Mouse (Mus musculus): ENCODE measurements at regions not wholly inside any gene's neighbourhood (a gene's known extent, or its start where the extent isn't known, plus 50 kb on each side); places are given as distances from the start of the nearest gene placed in this dataset.

- TF ChIP-seq CTCF (IDR thresholded peaks at IDR 0.05; ENCODE audit: control insufficient read depth, insufficient read depth, low read length), result no peak
- no peak for TF ChIP-seq POLR2A (IDR thresholded peaks at IDR 0.05; ENCODE audit: borderline replicate concordance, control insufficient read depth, low read depth, low read length)
These were observed 162.2 kb upstream of the Jmjd1c start for GRCm38 (mm10) chr10:66933689-66934088.

All from bone marrow, adult 2 months (tissue).